Mouse (Mus musculus): ENCODE results near the gene A930002H24Rik. TPM values are rescaled to one million over a fixed set of nuclear protein-coding genes. Genes with fewer than 3 reads are reported as not detected.

A930002H24Rik gene
- not detected for polyA plus RNA-seq (2017; shearing (Covaris generic))

GRCm38 (mm10) chr17:63863647-63864149, at the start of gene A930002H24Rik:
TSS of gene A930002H24Rik (minus strand) at chr17:63863791.

GRCm38 (mm10) chr17:63863012-63863630, 470 bp downstream of the A930002H24Rik start, which contains the start of gene Fer:
TSS of gene Fer (plus strand) at chr17:63863062.

Other genes starting within 250 kb of the A930002H24Rik start
- under 1 TPM; 0.11 to 0.92 TPM for gene Fer, start 729 bp downstream of the A930002H24Rik start, polyA plus RNA-seq (2017; shearing (Covaris generic))